ENCODE assay signal across 26 mouse cellular contexts in the genomic region with DNA sequence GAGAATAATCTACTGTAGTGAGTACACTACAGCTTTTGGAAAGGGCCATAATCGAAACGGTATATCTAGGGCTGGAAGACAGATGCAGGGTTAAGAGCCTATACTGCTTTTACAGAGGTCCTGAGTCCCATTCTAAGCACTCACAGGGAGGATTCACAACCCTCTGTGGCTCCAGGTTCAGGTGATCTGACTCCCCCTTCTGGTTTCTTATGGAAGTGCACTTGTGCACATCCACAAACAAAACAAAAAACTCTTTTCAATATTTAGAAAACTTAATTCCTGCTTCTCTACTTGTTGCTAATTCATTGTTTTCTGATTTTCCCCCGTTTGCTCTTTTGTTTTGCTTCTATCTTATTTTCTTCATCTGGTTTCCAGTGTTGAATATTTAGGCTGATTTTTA. TPM values are rescaled to one million over a fixed set of nuclear protein-coding genes. Genes with fewer than 3 reads are reported as not detected.
DNase-seq lines count a peak whose midpoint lies in the region; TF ChIP-seq lines count a peak whose summit lies in the region.
"Had no signal": no experiment of that assay in that cellular context is flagged by ENCODE, and none has a peak within 500 bp of the region (broad histone marks: within the 10 kb centered on the region; RNA-seq: fewer than 3 reads in every experiment).

No protein-coding gene starts in this region.

- TF ChIP-seq POLR2A in heart, adult 2 months (IDR thresholded peaks at IDR 0.05; ENCODE audit: insufficient read depth, low read depth, low read length), result no peak

- no peak for TF ChIP-seq EP300 in heart, adult 2 months (IDR thresholded peaks at IDR 0.05; ENCODE audit: insufficient read depth, low read depth, low read length)

- H3K4me1 ChIP-seq in heart, adult 2 months (ENCODE audit: control insufficient read depth, insufficient read depth, low read length), result no peaks in the 10 kb centered on the region
- H3K4me1 ChIP-seq: embryonic facial prominence, embryonic 15.5 days had no signal

- 70% methylated on average over 3 of the region's 3 CpGs for WGBS in heart, adult 2 months

- 0 out of 2 replicates have a peak, but pooled peaks have one; percentile 7 for TF ChIP-seq CTCF in heart, adult 2 months (IDR thresholded peaks at IDR 0.05)
- TF ChIP-seq CTCF in left cerebral cortex, adult 2 months (IDR thresholded peaks at IDR 0.05), result peak; percentile 40

- no peak for DNase-seq in heart, adult 2 months
- no peak for DNase-seq in heart, postnatal 4 days
- no peak for DNase-seq in left cerebral cortex, adult 2 months (ENCODE audit: extremely low spot score in 1 of 2, low spot score in 2 of 2)
- no peak for DNase-seq in left cerebral cortex, postnatal 25 days (ENCODE audit: low spot score in 2 of 2)
- DNase-seq in R1 (ENCODE audit: low read depth, low spot score), result peak; percentile 51
- DNase-seq in kidney, postnatal 36 days, result no peak
- no peak for DNase-seq in thymus, postnatal 4 days
- DNase-seq: adrenal gland, postnatal 14 days; B cell, adult 2 months; cerebellum, adult 2 months; cerebellum, postnatal 14 days; embryo, embryonic 11 days; gastrocnemius, adult 2 months; gastrocnemius, postnatal 36 days; heart, adult 11 months; heart, postnatal 10 days; kidney, adult 11 months had no signal

- no peak overlapping the region for H3K4me3 ChIP-seq in heart, adult 2 months
- no peak overlapping the region for H3K4me3 ChIP-seq in left cerebral cortex, adult 2 months
- H3K4me3 ChIP-seq: embryonic facial prominence, embryonic 15.5 days; erythroblast, embryonic 14.5 days; forebrain, embryonic 10.5 days; gastrocnemius, adult 2 months; heart, embryonic 10.5 days had no signal

- no peak overlapping the region for H3K27ac ChIP-seq in heart, adult 2 months
- peak overlapping the region; percentile 42 for H3K27ac ChIP-seq in left cerebral cortex, adult 2 months
- H3K27ac ChIP-seq: embryonic facial prominence, embryonic 15.5 days; forebrain, embryonic 10.5 days; gastrocnemius, adult 2 months; heart, embryonic 10.5 days; hindbrain, embryonic 14.5 days had no signal

- no peaks in the 10 kb centered on the region for H3K36me3 ChIP-seq in heart, adult 2 months (ENCODE audit: control insufficient read depth, insufficient read depth, low read length)
- H3K36me3 ChIP-seq: embryonic facial prominence, embryonic 15.5 days; forebrain, embryonic 10.5 days; G1E; heart, embryonic 10.5 days had no signal

- no peak overlapping the region for H3K9ac ChIP-seq in heart, adult 2 months (ENCODE audit: low read depth, low read length)
- H3K9ac ChIP-seq: embryonic facial prominence, embryonic 15.5 days; hindbrain, embryonic 14.5 days had no signal

- intact Hi-C loops in heart, adult 2 months (cut with DNase I), result no loop called here
- intact Hi-C loops in left cerebral cortex, adult 2 months (cut with DNase I), result loop anchor here (2.0 to 5.0 kb wide), 2 partner anchors 67 to 107 kb away; no protein-coding TSS in a partner anchor
- intact Hi-C loops in left cerebral cortex, postnatal 25 days (cut with DNase I), result loop anchor here (5.0 kb wide), 3 partner anchors 38 to 102 kb away; a partner anchor contains a TSS

- no peaks in the 10 kb centered on the region for H3K79me2 ChIP-seq in heart, adult 2 months (replicated peaks; ENCODE audit: control insufficient read depth, insufficient read depth, low read length)

- H3K27me3 ChIP-seq in heart, adult 2 months (ENCODE audit: control insufficient read depth, insufficient read depth, low read length), result no peaks in the 10 kb centered on the region
- H3K27me3 ChIP-seq: embryonic facial prominence, embryonic 15.5 days had no signal

RNA-seq across cellular contexts. Expression of a gene that starts 39.5 kb away (rescaled TPM):
- total RNA-seq in heart, adult 2 months (2021), result under 1 TPM in 1 of 2 experiments, not detected in 1; 0.07 TPM
- polyA plus RNA-seq in heart, adult 2 months (2012; rRNA removed), result 0.06 and 0.15 TPM in 2 replicates
- total RNA-seq in heart, postnatal 4 days (2021), result under 1 TPM; 0.05 to 0.25 TPM
- total RNA-seq in left cerebral cortex, adult 2 months (2021), result 100 to 1,000 TPM; 142 to 147 TPM
- total RNA-seq in left cerebral cortex, postnatal 25 days (2021), result 100 to 1,000 TPM; 137 to 150 TPM
- total RNA-seq: common myeloid progenitor, adult 5-6 weeks; G1E; gastrocnemius, postnatal 36 days; hematopoietic stem cell, adult 5-6 weeks had no signal
- polyA plus RNA-seq: activated CD4-positive, CD25-positive, alpha-beta regulatory T cell, adult 4 months; erythroblast, embryonic 14.5 days; G1E had no signal

Comparison
In these comparisons a context has a peak if more than half of its experiments do, and no peak if none do; other contexts are left out.
1. RNA of a gene that starts 39.5 kb away (total RNA-seq): 137 to 150 TPM in left cerebral cortex, postnatal 25 days and 142 to 147 TPM in left cerebral cortex, adult 2 months; 0.05 to 0.25 TPM in heart, postnatal 4 days and 0.07 TPM in heart, adult 2 months; every median in the first group is over 100 times any median in the second.